Mouse (Mus musculus) MEL (cell line): ENCODE results near the gene Pxmp4.

Source experiments
- GABPA ChIP-seq: IDR thresholded peaks from 2 replicates; pipeline ENCODE4 v1.6.1; 2012; ENCODE audit warnings: low read depth, mild to moderate bottlenecking, inconsistent platforms, low read length, improper control_type of control experiment, moderate library complexity
- GATA1 ChIP-seq: IDR thresholded peaks from 2 replicates; pipeline ENCODE4 v1.6.1; 2011; ENCODE audit warnings: low read depth, low read length, improper control_type of control experiment
- NELFE ChIP-seq: IDR thresholded peaks from 2 replicates; pipeline ENCODE4 v1.6.1; 2011; ENCODE audit warnings: low read depth, low read length, improper control_type of control experiment
- POLR2A ChIP-seq, 2 experiments: IDR thresholded peaks; 2 replicates each; pipeline ENCODE4 v1.6.1; 2011 to 2012; ENCODE audit warnings: low read length in 2 of 2, mild to moderate bottlenecking in 2 of 2, control low read depth in 1 of 2, improper control_type of control experiment in 1 of 2, low read depth in 1 of 2, moderate library complexity in 1 of 2; ENCODE audit not compliant: control insufficient read depth in 1 of 2, insufficient read depth in 1 of 2, poor library complexity in 1 of 2
- USF2 ChIP-seq, 2 experiments: IDR thresholded peaks; 2 replicates each; pipeline ENCODE4 v1.6.1; 2011 to 2012; ENCODE audit warnings: improper control_type of control experiment in 2 of 2, low read length in 2 of 2, borderline replicate concordance in 1 of 2, inconsistent platforms in 1 of 2, low read depth in 1 of 2, mild to moderate bottlenecking in 1 of 2; ENCODE audit not compliant: insufficient read depth in 1 of 2

- TF ChIP-seq POLR2A (IDR thresholded peaks at IDR 0.05; ENCODE audit: control insufficient read depth in 1 of 2, insufficient read depth in 1 of 2, low read depth in 1 of 2, low read length in 2 of 2, poor library complexity in 1 of 2), result no peak
- TF ChIP-seq GATA1, result no peak
- no peak for TF ChIP-seq NELFE
- no peak for TF ChIP-seq USF2 (IDR thresholded peaks at IDR 0.05; ENCODE audit: borderline replicate concordance in 1 of 2, insufficient read depth in 1 of 2, low read depth in 1 of 2, low read length in 2 of 2)
- no peak for TF ChIP-seq GABPA
Observed at GRCm38 (mm10) chr2:154548688-154549087, 54.8 kb downstream of the Pxmp4 start.
